In genomic region chr11:12355681-12356080, GRCm38 (mm10) we compare ENCODE assay signal across 19 mouse cellular contexts.
A peak's percentile ranks its signal among the peaks of the same experiment; 100 is the strongest.
DNase-seq lines count a peak whose midpoint lies in the region; ATAC-seq lines count a peak whose summit lies in the region.
"Had no signal": no experiment of that assay in that cellular context is flagged by ENCODE, and none has a peak within 500 bp of the region (broad histone marks: within the 10 kb centered on the region; RNA-seq: fewer than 3 reads in every experiment).

No protein-coding gene starts in this region.

- ATAC-seq in heart, embryonic 15.5 days (replicated peaks; ENCODE audit: insufficient number of reproducible peaks, insufficient read depth, low FRiP score, low read depth), result peak; percentile 35; the same call in 1 of the 2 replicates
- 0 out of 2 replicates have a peak, but pooled peaks have one; percentile 27 for ATAC-seq in kidney, embryonic 15.5 days (replicated peaks; ENCODE audit: low FRiP score)
- no peak for ATAC-seq in megakaryocyte-erythroid progenitor cell, adult 5-6 weeks (replicated peaks; ENCODE audit: low FRiP score, low TSS enrichment, poor library complexity, severe bottlenecking)
- ATAC-seq: CD4-positive, CD25-positive, alpha-beta regulatory T cell, adult 4 months; forebrain, embryonic 13.5 days; hindbrain, embryonic 16.5 days; midbrain, embryonic 13.5 days had no signal

- no peaks in the 10 kb centered on the region for H3K9me3 ChIP-seq in heart, embryonic 15.5 days (replicated peaks)
- no peaks in the 10 kb centered on the region for H3K9me3 ChIP-seq in kidney, embryonic 15.5 days (replicated peaks)
- H3K9me3 ChIP-seq: embryonic facial prominence, embryonic 12.5 days; forebrain, embryonic 13.5 days; liver, embryonic 15.5 days; midbrain, embryonic 13.5 days; neural tube, embryonic 12.5 days had no signal

- H3K36me3 ChIP-seq in heart, embryonic 15.5 days, result no peaks in the 10 kb centered on the region
- no peaks in the 10 kb centered on the region for H3K36me3 ChIP-seq in kidney, embryonic 15.5 days
- H3K36me3 ChIP-seq: embryonic facial prominence, embryonic 12.5 days; liver, embryonic 15.5 days; midbrain, embryonic 13.5 days; neural tube, embryonic 12.5 days had no signal

- no peak overlapping the region for H3K4me2 ChIP-seq in heart, embryonic 15.5 days
- H3K4me2 ChIP-seq in kidney, embryonic 15.5 days, result no peak overlapping the region
- H3K4me2 ChIP-seq: embryonic facial prominence, embryonic 12.5 days; forebrain, embryonic 13.5 days; liver, embryonic 15.5 days; midbrain, embryonic 13.5 days; neural tube, embryonic 12.5 days had no signal

- H3K9ac ChIP-seq in heart, embryonic 15.5 days, result no peak overlapping the region
- H3K9ac ChIP-seq in kidney, embryonic 15.5 days, result no peak overlapping the region
- H3K9ac ChIP-seq: embryonic facial prominence, embryonic 12.5 days; forebrain, embryonic 13.5 days; liver, embryonic 15.5 days; midbrain, embryonic 13.5 days; neural tube, embryonic 12.5 days had no signal

- H3K4me3 ChIP-seq in heart, embryonic 15.5 days, result no peak overlapping the region
- no peak overlapping the region for H3K4me3 ChIP-seq in kidney, embryonic 15.5 days (replicated peaks)
- H3K4me3 ChIP-seq: embryonic facial prominence, embryonic 12.5 days; forebrain, embryonic 13.5 days; liver, embryonic 15.5 days; midbrain, embryonic 13.5 days; neural tube, embryonic 12.5 days had no signal

- no peak for DNase-seq in heart, adult 8-10 months (ENCODE audit: low spot score)
- DNase-seq in adrenal gland, postnatal 10 days, result peak; percentile 50
- DNase-seq in lung, postnatal 14 days, result peak; percentile 55
- no peak for DNase-seq in ovary, postnatal 14 days (ENCODE audit: low spot score)
- DNase-seq: cerebellum, adult 2 months; gastrocnemius, postnatal 36 days; layer of hippocampus, adult 9-11 months; left cerebral cortex, postnatal 4 days; thymus, adult 2 months had no signal

- H3K27me3 ChIP-seq in heart, embryonic 15.5 days, result no peaks in the 10 kb centered on the region
- 0 out of 2 replicates have a peak, but pooled peaks cover 6% of the 10 kb centered on the region for H3K27me3 ChIP-seq in kidney, embryonic 15.5 days
- H3K27me3 ChIP-seq: embryonic facial prominence, embryonic 12.5 days; liver, embryonic 15.5 days; neural tube, embryonic 12.5 days had no signal

- WGBS in heart, embryonic 15.5 days, result 50% methylated on average over 3 of the region's 3 CpGs
- WGBS in kidney, embryonic 15.5 days, result 64% methylated on average over 3 of the region's 3 CpGs

- no peak overlapping the region for H3K27ac ChIP-seq in heart, embryonic 15.5 days
- H3K27ac ChIP-seq in kidney, embryonic 15.5 days, result peak overlapping the region; percentile 6; the same call in 1 of the 2 replicates
- H3K27ac ChIP-seq: embryonic facial prominence, embryonic 12.5 days; forebrain, embryonic 13.5 days; liver, embryonic 15.5 days; midbrain, embryonic 13.5 days; neural tube, embryonic 12.5 days had no signal

- peaks cover 18% of the 10 kb centered on the region for H3K4me1 ChIP-seq in heart, embryonic 15.5 days (replicated peaks)
- peaks cover 10% of the 10 kb centered on the region; the same call in 1 of the 2 replicates for H3K4me1 ChIP-seq in kidney, embryonic 15.5 days
- H3K4me1 ChIP-seq: liver, embryonic 15.5 days; midbrain, embryonic 13.5 days; neural tube, embryonic 12.5 days had no signal

Comparison
In these comparisons a context has a peak if more than half of its experiments do, and no peak if none do; other contexts are left out.
1. DNase-seq: peak in adrenal gland, postnatal 10 days (single experiment) and lung, postnatal 14 days (single experiment); none in heart, adult 8-10 months (single experiment) and ovary, postnatal 14 days (single experiment).